Mouse (Mus musculus): ENCODE measurements around the gene Kiz. TPM values are rescaled to one million over a fixed set of nuclear protein-coding genes. Genes with fewer than 3 reads are reported as not detected.

Kiz gene
- polyA plus RNA-seq, 1 experiment from 2014 or later: 23.9 TPM

GRCm38 (mm10) chr2:146956366-146956765, 100.7 kb downstream of the Kiz start:
- H3K9me3 ChIP-seq: no peaks in the 10 kb centered on the region
- H3K4me1 ChIP-seq (replicated peaks): peaks cover 34% of the 10 kb centered on the region
- H3K27ac ChIP-seq: no peak overlapping the region
- no peak for DNase-seq (ENCODE audit: low spot score)
- H3K27me3 ChIP-seq (ENCODE audit: insufficient read depth, poor library complexity, severe bottlenecking): peaks cover 81% of the 10 kb centered on the region
- H3K4me3 ChIP-seq: no peak overlapping the region
- no peaks in the 10 kb centered on the region for H3K36me3 ChIP-seq
- 18% methylated on average over 6 of the region's 6 CpGs for WGBS

GRCm38 (mm10) chr2:146958398-146958911, 102.8 kb downstream of the Kiz start:
- DNase-seq (ENCODE audit: low spot score): peak; percentile 38
- peak overlapping the region; percentile 73 for H3K27ac ChIP-seq
- 0 out of 2 replicates have a peak, but pooled peaks cover 3% of the 10 kb centered on the region for H3K9me3 ChIP-seq
- WGBS: 14% methylated on average over 11 of the region's 11 CpGs
- peaks cover 63% of the 10 kb centered on the region for H3K27me3 ChIP-seq (ENCODE audit: insufficient read depth, poor library complexity, severe bottlenecking)
- peaks cover 34% of the 10 kb centered on the region for H3K4me1 ChIP-seq (replicated peaks)
- H3K36me3 ChIP-seq: no peaks in the 10 kb centered on the region
- peak overlapping the region; percentile 46 for H3K4me3 ChIP-seq

GRCm38 (mm10) chr2:146958951-146959821, 103.5 kb downstream of the Kiz start:
- WGBS: under 1% methylated on average over 21 of the region's 21 CpGs
- H3K9me3 ChIP-seq: 0 out of 2 replicates have a peak, but pooled peaks cover 5% of the 10 kb centered on the region
- DNase-seq (ENCODE audit: low spot score): peak; percentile 88
- peak overlapping the region; percentile 73 for H3K27ac ChIP-seq
- H3K4me3 ChIP-seq: peak overlapping the region; percentile 46
- H3K27me3 ChIP-seq (ENCODE audit: insufficient read depth, poor library complexity, severe bottlenecking): peaks cover 56% of the 10 kb centered on the region
- peaks cover 3% of the 10 kb centered on the region; the same call in 1 of the 2 replicates for H3K36me3 ChIP-seq
- H3K4me1 ChIP-seq (replicated peaks): peaks cover 34% of the 10 kb centered on the region

GRCm38 (mm10) chr2:146975024-146975423, 119.4 kb downstream of the Kiz start:
- 87% methylated on average over 3 of the region's 3 CpGs for WGBS
- Histone ChIP-seq H3K27ac (no peak overlapping the region), H3K4me3 (no peak overlapping the region), H3K9me3 (no peaks in the 10 kb centered on the region), H3K4me1 (replicated peaks) (no peaks in the 10 kb centered on the region), H3K36me3 (peaks cover 5% of the 10 kb centered on the region; the same call in 1 of the 2 replicates), H3K27me3 (ENCODE audit: insufficient read depth, poor library complexity, severe bottlenecking) (no peaks in the 10 kb centered on the region)
- DNase-seq (ENCODE audit: low spot score): no peak

DNA sequence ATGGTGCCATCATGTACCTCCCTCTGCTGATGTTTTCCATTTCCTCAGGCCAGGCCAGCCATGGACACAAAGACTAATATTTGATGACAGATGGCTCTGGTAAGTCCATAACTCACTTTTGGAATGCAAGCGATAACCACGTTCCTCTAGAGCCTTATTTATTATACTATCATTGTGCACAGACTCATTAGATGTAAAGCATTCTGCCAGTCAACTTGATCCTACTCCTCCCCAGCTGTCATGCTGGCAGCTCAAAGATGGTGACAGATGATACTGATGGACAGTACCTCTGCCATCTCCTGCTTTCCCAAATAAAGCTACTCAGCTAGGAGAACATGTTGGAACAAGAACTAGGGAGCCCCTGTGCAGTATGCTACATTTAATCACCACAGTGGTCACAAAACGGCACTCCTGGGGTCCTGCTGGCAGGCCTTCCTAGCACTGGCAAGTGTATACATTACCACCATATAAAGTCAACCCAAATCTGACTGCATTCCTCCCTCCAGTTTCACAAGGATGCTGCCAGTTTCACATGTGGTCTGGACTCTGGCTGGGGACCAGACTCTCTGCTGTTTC, 119.9 kb downstream of the Kiz start:
- Histone ChIP-seq H3K4me3 (no peak overlapping the region), H3K36me3 (no peaks in the 10 kb centered on the region), H3K27ac (no peak overlapping the region), H3K27me3 (ENCODE audit: insufficient read depth, poor library complexity, severe bottlenecking) (no peaks in the 10 kb centered on the region), H3K9me3 (no peaks in the 10 kb centered on the region), H3K4me1 (replicated peaks) (no peaks in the 10 kb centered on the region)
- no peak for DNase-seq (ENCODE audit: low spot score)
- 89% methylated on average over 3 of the region's 3 CpGs for WGBS

DNA sequence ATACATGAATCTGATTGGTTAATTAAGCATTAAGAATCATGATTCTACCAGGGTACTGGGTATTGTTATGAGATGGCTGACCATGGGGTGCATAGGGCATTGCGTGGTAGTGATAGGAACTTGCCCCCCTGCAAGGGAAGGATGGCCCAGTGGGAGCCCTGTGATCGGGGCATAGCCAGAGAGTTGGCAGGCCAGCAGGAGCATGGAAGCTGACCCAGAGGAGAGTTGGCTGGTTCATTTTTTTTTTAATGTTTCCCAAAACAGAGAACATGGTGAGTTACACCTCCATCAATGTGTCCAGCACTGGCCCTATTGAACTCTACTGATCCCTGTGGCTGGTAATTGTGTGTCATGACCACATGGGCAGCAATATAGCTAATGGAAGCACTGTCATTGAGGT, 127.1 kb downstream of the Kiz start:
- no peaks in the 10 kb centered on the region for H3K36me3 ChIP-seq
- H3K4me1 ChIP-seq (replicated peaks): no peaks in the 10 kb centered on the region
- WGBS: 94% methylated on average over 2 of the region's 2 CpGs
- no peak for DNase-seq (ENCODE audit: low spot score)
- H3K27me3 ChIP-seq (ENCODE audit: insufficient read depth, poor library complexity, severe bottlenecking): no peaks in the 10 kb centered on the region
- no peak overlapping the region for H3K27ac ChIP-seq
- H3K4me3 ChIP-seq: no peak overlapping the region
- no peaks in the 10 kb centered on the region for H3K9me3 ChIP-seq

GRCm38 (mm10) chr2:146984831-146985230, 129.2 kb downstream of the Kiz start:
- no peaks in the 10 kb centered on the region for H3K27me3 ChIP-seq (ENCODE audit: insufficient read depth, poor library complexity, severe bottlenecking)
- H3K27ac ChIP-seq: no peak overlapping the region
- WGBS: 90% methylated on average over 2 of the region's 2 CpGs
- H3K9me3 ChIP-seq: no peaks in the 10 kb centered on the region
- no peak for DNase-seq (ENCODE audit: low spot score)
- H3K4me3 ChIP-seq: no peak overlapping the region
- H3K36me3 ChIP-seq: no peaks in the 10 kb centered on the region
- no peaks in the 10 kb centered on the region for H3K4me1 ChIP-seq (replicated peaks)

GRCm38 (mm10) chr2:146985807-146986206, 130.1 kb downstream of the Kiz start:
- no peaks in the 10 kb centered on the region for H3K9me3 ChIP-seq
- no peak for DNase-seq (ENCODE audit: low spot score)
- no peaks in the 10 kb centered on the region for H3K36me3 ChIP-seq
- H3K27ac ChIP-seq: no peak overlapping the region
- WGBS: 85% methylated on average over 1 of the region's 1 CpGs
- no peak overlapping the region for H3K4me3 ChIP-seq
- H3K27me3 ChIP-seq (ENCODE audit: insufficient read depth, poor library complexity, severe bottlenecking): no peaks in the 10 kb centered on the region
- H3K4me1 ChIP-seq (replicated peaks): no peaks in the 10 kb centered on the region

DNA sequence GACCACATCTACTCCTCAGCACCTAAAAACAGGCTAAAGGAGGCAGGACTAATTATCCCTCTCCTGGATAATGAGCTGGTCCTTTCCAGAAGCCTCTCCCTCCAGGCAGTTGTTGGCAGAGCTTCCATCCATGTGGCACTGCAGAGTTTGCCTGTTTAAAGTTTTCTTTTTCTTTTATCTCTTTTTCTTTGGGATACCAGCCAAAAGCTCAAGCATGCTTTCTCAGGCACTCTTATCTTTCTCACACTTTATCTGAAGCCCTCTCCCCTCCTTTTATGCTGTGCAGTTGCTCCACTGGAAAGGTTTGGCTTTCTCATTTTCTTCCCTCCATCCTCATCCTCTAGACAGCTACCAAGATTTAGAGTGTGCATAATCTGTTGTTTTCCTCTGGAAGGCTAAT, 130.8 kb downstream of the Kiz start:
- DNase-seq (ENCODE audit: low spot score): no peak
- no peaks in the 10 kb centered on the region for H3K9me3 ChIP-seq
- H3K36me3 ChIP-seq: no peaks in the 10 kb centered on the region
- no peak overlapping the region for H3K27ac ChIP-seq
- no peaks in the 10 kb centered on the region for H3K4me1 ChIP-seq (replicated peaks)
- no peak overlapping the region for H3K4me3 ChIP-seq
- no peaks in the 10 kb centered on the region for H3K27me3 ChIP-seq (ENCODE audit: insufficient read depth, poor library complexity, severe bottlenecking)

DNA sequence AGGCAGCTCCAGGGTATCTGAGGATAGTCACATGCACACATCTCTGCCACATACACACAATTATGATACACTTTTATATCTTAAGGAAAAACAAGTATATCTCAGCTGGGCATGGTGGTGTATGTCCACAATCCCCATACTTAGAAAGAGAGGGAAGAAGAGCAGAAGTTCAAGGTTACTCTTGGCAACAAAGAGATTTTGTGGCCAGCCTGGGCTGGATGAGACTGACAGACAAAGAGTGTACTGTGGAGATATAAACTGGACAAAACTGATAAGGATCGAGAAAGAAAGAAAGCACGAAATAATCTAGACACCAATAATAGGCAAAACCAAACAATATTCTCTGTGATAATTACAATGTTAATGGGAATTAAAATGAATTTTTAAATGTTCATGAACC, 151.6 kb downstream of the Kiz start:
- DNase-seq (ENCODE audit: low spot score): no peak
- Histone ChIP-seq H3K27me3 (ENCODE audit: insufficient read depth, poor library complexity, severe bottlenecking) (no peaks in the 10 kb centered on the region), H3K4me3 (no peak overlapping the region), H3K36me3 (peaks cover 11% of the 10 kb centered on the region; the same call in 1 of the 2 replicates), H3K9me3 (0 out of 2 replicates have a peak, but pooled peaks cover 3% of the 10 kb centered on the region), H3K4me1 (replicated peaks) (peaks cover 8% of the 10 kb centered on the region), H3K27ac (no peak overlapping the region)
- 91% methylated on average over 2 of the region's 2 CpGs for WGBS

DNA sequence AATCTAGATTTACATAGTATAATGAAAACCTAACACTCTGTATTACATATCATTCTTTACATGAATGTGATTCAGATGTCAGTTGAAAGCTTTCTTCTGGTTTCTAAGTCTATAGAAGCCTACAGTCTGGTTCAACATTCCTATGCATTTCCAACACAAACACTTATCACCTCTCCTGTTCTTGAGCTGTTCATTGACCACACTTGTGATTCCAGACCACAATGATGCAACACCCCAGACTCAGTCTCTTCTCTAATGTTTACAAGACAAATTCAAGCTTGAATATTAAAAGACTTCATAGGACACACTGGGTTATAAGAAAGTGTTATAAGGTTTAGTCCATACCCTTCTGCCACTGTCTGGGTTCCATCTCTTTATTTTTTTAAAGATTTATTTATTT, 153.4 kb downstream of the Kiz start:
- Histone ChIP-seq H3K27me3 (ENCODE audit: insufficient read depth, poor library complexity, severe bottlenecking) (no peaks in the 10 kb centered on the region), H3K9me3 (0 out of 2 replicates have a peak, but pooled peaks cover 3% of the 10 kb centered on the region), H3K36me3 (peaks cover 11% of the 10 kb centered on the region; the same call in 1 of the 2 replicates), H3K27ac (no peak overlapping the region), H3K4me1 (replicated peaks) (peaks cover 12% of the 10 kb centered on the region), H3K4me3 (no peak overlapping the region)
- no peak for DNase-seq (ENCODE audit: low spot score)

DNA sequence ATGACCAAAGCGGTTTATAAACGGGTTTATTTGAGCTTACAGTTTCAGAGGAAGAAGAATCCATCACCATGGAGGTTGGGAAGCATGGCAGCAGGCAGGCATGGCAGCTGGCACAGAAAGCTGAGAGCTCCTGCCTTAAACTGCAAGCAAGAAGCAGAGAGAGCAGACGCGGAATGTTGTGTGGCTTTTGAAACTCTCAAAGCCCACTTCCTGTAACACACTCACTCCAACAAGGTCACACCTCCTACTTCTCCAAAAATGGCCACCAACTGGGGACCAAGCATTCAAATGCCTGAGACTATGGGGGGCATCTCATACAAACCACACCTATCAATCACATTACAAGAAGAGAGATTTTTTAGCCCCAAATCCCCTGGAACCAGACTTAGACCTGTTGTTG, 154.5 kb downstream of the Kiz start:
- H3K27me3 ChIP-seq (ENCODE audit: insufficient read depth, poor library complexity, severe bottlenecking): no peaks in the 10 kb centered on the region
- H3K4me1 ChIP-seq (replicated peaks): peaks cover 19% of the 10 kb centered on the region
- H3K36me3 ChIP-seq: peaks cover 11% of the 10 kb centered on the region; the same call in 1 of the 2 replicates
- no peak overlapping the region for H3K27ac ChIP-seq
- no peak for DNase-seq (ENCODE audit: low spot score)
- WGBS: 91% methylated on average over 4 of the region's 4 CpGs
- H3K9me3 ChIP-seq: 0 out of 2 replicates have a peak, but pooled peaks cover 3% of the 10 kb centered on the region
- H3K4me3 ChIP-seq: no peak overlapping the region

DNA sequence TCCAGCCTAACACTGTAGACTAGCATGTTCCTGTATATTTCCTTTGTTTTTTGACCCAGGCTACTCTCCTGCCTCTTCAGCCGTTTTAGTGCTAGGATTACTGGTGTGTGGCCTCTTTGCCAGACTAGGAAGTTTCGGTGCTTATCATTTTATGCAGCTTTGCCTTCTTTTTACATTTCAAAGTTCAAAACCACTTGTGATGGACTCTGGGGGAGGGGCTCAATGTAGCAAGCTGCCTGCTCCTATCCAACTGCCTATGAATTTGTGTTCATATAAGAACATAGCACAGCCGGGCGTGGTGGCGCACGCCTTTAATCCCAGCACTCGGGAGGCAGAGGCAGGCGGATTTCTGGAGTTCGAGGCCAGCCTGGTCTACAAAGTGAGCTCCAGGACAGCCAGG, 155.3 kb downstream of the Kiz start:
- H3K27ac ChIP-seq: no peak overlapping the region
- DNase-seq (ENCODE audit: low spot score): no peak
- no peaks in the 10 kb centered on the region for H3K27me3 ChIP-seq (ENCODE audit: insufficient read depth, poor library complexity, severe bottlenecking)
- peaks cover 14% of the 10 kb centered on the region; the same call in 1 of the 2 replicates for H3K36me3 ChIP-seq
- WGBS: 96% methylated on average over 9 of the region's 9 CpGs
- H3K4me1 ChIP-seq (replicated peaks): peaks cover 19% of the 10 kb centered on the region
- no peaks in the 10 kb centered on the region for H3K9me3 ChIP-seq
- no peak overlapping the region for H3K4me3 ChIP-seq
